ENCODE assay signal across 22 mouse cellular contexts in the genomic region with DNA sequence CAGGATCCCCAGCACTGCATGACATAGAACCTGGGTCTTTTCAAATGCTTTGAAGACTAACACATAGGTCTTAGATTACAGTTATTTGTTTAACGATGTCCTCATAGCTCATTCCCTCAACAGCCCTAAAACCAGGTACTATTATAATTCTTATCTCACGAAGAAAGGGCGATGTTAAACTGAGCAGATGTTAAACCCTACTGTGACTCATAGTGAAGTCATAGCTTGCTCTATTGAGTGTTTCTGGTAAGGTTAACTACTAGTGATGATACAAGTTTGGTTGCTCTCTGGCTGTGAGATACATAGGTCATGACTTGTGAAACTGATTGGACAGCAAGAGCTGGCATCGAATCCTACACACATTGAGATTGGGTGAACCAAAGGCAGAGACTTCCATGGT. TPM values are rescaled to one million over a fixed set of nuclear protein-coding genes. Genes with fewer than 3 reads are reported as not detected.
"Had no signal": no experiment of that assay in that cellular context is flagged by ENCODE, and none has a peak within 500 bp of the region (broad histone marks: within the 10 kb centered on the region; RNA-seq: fewer than 3 reads in every experiment).

No protein-coding gene starts in this region.

- ATAC-seq: intestine, postnatal 0 days; midbrain, embryonic 13.5 days; midbrain, embryonic 16.5 days had no signal

- H3K36me3 ChIP-seq: lung, embryonic 15.5 days; midbrain, embryonic 10.5 days; midbrain, embryonic 13.5 days; neural tube, embryonic 13.5 days had no signal

- H3K9me3 ChIP-seq: lung, embryonic 15.5 days; midbrain, embryonic 10.5 days; midbrain, embryonic 13.5 days; neural tube, embryonic 13.5 days had no signal

- DNase-seq: kidney, adult 2 months; kidney, postnatal 25 days; layer of hippocampus, adult 9-11 months; layer of hippocampus, postnatal 36 days; lung, adult 18-20 months; lung, postnatal 10 days; lung, postnatal 36 days; retina, postnatal 1 day; thymus, postnatal 25 days had no signal

- H3K4me1 ChIP-seq: lung, embryonic 15.5 days; megakaryocyte, embryonic 14.5 days had no signal

- H3K9ac ChIP-seq: lung, embryonic 15.5 days; midbrain, embryonic 13.5 days; neural tube, embryonic 13.5 days had no signal

- H3K27me3 ChIP-seq: lung, embryonic 15.5 days; megakaryocyte, embryonic 14.5 days; neural tube, embryonic 13.5 days had no signal

- H3K4me2 ChIP-seq: lung, embryonic 15.5 days; midbrain, embryonic 13.5 days; neural tube, embryonic 13.5 days had no signal

- H3K4me3 ChIP-seq: layer of hippocampus, adult 2 months; left cerebral cortex, adult 2 months; lung, embryonic 15.5 days; megakaryocyte, embryonic 14.5 days; midbrain, embryonic 10.5 days; midbrain, embryonic 13.5 days; myocyte; neural tube, embryonic 13.5 days had no signal

- H3K27ac ChIP-seq: kidney, postnatal 0 days; layer of hippocampus, adult 2 months; left cerebral cortex, adult 2 months; lung, embryonic 15.5 days; midbrain, embryonic 10.5 days; midbrain, embryonic 13.5 days; neural tube, embryonic 13.5 days had no signal

RNA-seq across cellular contexts. Expression of a gene that starts 56.7 kb away (rescaled TPM):
- total RNA-seq: monocyte, adult 5-6 weeks; neutrophil, adult 5-6 weeks had no signal
- polyA plus RNA-seq: midbrain, embryonic 10.5 days had no signal
